Mouse (Mus musculus) small intestine, adult 2 months (tissue): ENCODE results near the gene R3hdm2.

ENCODE experiments used
- CTCF ChIP-seq: fragments of 200-500 bp; IDR thresholded peaks from 2 replicates; pipeline ENCODE4 v1.5.1; 2012; ENCODE audit warnings: low read depth, mild to moderate bottlenecking, control low read depth, inconsistent platforms, low read length, moderate library complexity, mixed read lengths; ENCODE audit not compliant: insufficient replicate concordance, insufficient read length; ENCODE audit errors: extremely low read depth
- POLR2A ChIP-seq: fragments of 200-500 bp; IDR thresholded peaks from 2 replicates; pipeline ENCODE4 v1.6.1; 2012; ENCODE audit warnings: low read depth, mild to moderate bottlenecking, control low read depth, inconsistent platforms, low read length, moderate library complexity

DNA sequence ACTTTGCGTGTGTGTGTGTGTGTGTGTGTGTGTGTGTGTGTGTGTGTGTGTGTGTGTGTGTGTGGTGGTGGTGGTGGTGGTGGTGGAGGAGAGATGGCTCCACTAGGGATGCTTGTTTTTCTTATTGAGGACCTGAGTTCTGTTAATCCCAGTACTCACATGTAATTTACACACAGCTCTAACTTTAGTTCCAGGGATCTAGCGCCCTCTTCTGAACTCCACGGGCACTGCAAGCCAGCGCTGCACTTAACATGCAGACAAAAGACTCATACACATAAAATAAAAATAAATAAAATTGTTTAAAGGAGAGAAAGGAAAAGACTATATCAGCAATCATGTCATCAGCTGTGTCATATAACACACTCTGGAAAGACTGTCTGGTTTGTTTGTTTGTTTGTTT is 31.2 kb upstream of the R3hdm2 start:
- TF ChIP-seq POLR2A (no peak), CTCF (no peak)
